24 mouse cellular contexts compared by ENCODE assay signal in the genomic region with DNA sequence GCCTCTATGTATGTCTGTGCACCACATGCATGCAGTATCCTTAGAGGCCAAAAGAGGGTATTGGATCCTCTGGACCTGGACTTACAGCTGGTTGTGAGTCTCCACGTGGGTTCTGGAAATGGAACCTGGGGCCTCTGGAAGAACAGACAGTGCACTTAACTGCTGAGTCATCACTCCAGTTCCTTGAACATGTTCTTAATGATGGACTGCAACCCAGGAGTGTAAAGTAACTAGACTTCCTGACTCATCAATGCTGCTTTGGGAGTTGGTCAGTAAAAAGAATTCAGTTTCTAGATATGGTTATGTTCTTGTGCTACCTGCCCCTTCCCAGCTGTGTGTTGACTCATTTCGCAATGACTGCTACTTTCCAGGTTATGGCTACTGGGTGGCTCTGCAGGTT. TPM values are rescaled to one million over a fixed set of nuclear protein-coding genes. Genes with fewer than 3 reads are reported as not detected.
DNase-seq lines count a peak whose midpoint lies in the region; ATAC-seq and TF ChIP-seq lines count a peak whose summit lies in the region.
"Had no signal": no experiment of that assay in that cellular context is flagged by ENCODE, and none has a peak within 500 bp of the region (broad histone marks: within the 10 kb centered on the region; RNA-seq: fewer than 3 reads in every experiment).

No protein-coding gene starts in this region.

- DNase-seq in 416B (ENCODE audit: low read depth) = peak; percentile 33
- DNase-seq in R1 (ENCODE audit: low read depth, low spot score) = peak; percentile 15
- no peak for DNase-seq in cerebellum, postnatal 4 days (ENCODE audit: low spot score in 2 of 2)
- no peak for DNase-seq in cerebellum, adult 11 months
- DNase-seq in cerebellum, adult 9-11 months = no peak
- DNase-seq: adrenal gland, adult 8-10 months; adrenal gland, postnatal 36 days; B cell, adult 2 months; cerebellum, adult 11-12 months; cerebellum, adult 9-10 months; cerebellum, postnatal 36 days; gastrocnemius, postnatal 14 days; heart, postnatal 36 days; kidney, adult 8-10 months had no signal

- no peak for TF ChIP-seq EP300 in ES-Bruce4 (IDR thresholded peaks at IDR 0.05; ENCODE audit: insufficient read depth, low read depth, low read length)

- H3K27me3 ChIP-seq in ES-Bruce4 (ENCODE audit: control insufficient read depth, insufficient read depth, low read length, poor library complexity, severe bottlenecking) = no peaks in the 10 kb centered on the region
- H3K27me3 ChIP-seq in intestine, embryonic 16.5 days (replicated peaks; ENCODE audit: control insufficient read depth, insufficient read depth, low read length) = no peaks in the 10 kb centered on the region
- no peaks in the 10 kb centered on the region for H3K27me3 ChIP-seq in forebrain, embryonic 13.5 days
- H3K27me3 ChIP-seq: heart, embryonic 12.5 days; hindbrain, embryonic 15.5 days had no signal

- H3K27ac ChIP-seq in ES-Bruce4 (ENCODE audit: insufficient read depth, low read length) = peak overlapping the region; percentile 44; the same call in 1 of the 2 replicates
- no peak overlapping the region for H3K27ac ChIP-seq in intestine, embryonic 16.5 days (ENCODE audit: low read length)
- no peak overlapping the region for H3K27ac ChIP-seq in forebrain, embryonic 13.5 days
- H3K27ac ChIP-seq: embryonic facial prominence, embryonic 10.5 days; hindbrain, embryonic 15.5 days had no signal

- TF ChIP-seq POLR2A in ES-Bruce4 (IDR thresholded peaks at IDR 0.05; ENCODE audit: insufficient read depth, low read length) = no peak

- H3K4me3 ChIP-seq in ES-Bruce4 (ENCODE audit: low read depth, low read length) = no peak overlapping the region
- no peak overlapping the region for H3K4me3 ChIP-seq in intestine, embryonic 16.5 days (ENCODE audit: low read length)
- no peak overlapping the region for H3K4me3 ChIP-seq in forebrain, embryonic 13.5 days
- H3K4me3 ChIP-seq: embryonic facial prominence, embryonic 10.5 days; erythroblast, embryonic 14.5 days; heart, embryonic 12.5 days; hindbrain, embryonic 15.5 days had no signal

- peak; percentile 43 for ATAC-seq in intestine, embryonic 16.5 days
- ATAC-seq in forebrain, embryonic 13.5 days = no peak
- ATAC-seq: forebrain, embryonic 16.5 days; Patski had no signal

- H3K36me3 ChIP-seq in ES-Bruce4 (ENCODE audit: control insufficient read depth, insufficient read depth, low read length, poor library complexity, severe bottlenecking) = peaks cover 17% of the 10 kb centered on the region
- H3K36me3 ChIP-seq in intestine, embryonic 16.5 days (ENCODE audit: control insufficient read depth, insufficient read depth, low read length) = no peaks in the 10 kb centered on the region
- no peaks in the 10 kb centered on the region for H3K36me3 ChIP-seq in forebrain, embryonic 13.5 days (ENCODE audit: poor library complexity, severe bottlenecking)
- H3K36me3 ChIP-seq: embryonic facial prominence, embryonic 10.5 days; hindbrain, embryonic 15.5 days had no signal

- 72% methylated on average over 2 of the region's 2 CpGs for WGBS in intestine, embryonic 16.5 days
- WGBS in forebrain, embryonic 13.5 days = 82% methylated on average over 2 of the region's 2 CpGs

- no peaks in the 10 kb centered on the region for H3K9me3 ChIP-seq in ES-Bruce4 (replicated peaks; ENCODE audit: control insufficient read depth, insufficient read depth, low read length, poor library complexity, severe bottlenecking)
- H3K9me3 ChIP-seq in intestine, embryonic 16.5 days (ENCODE audit: control insufficient read depth, low read length) = no peaks in the 10 kb centered on the region
- H3K9me3 ChIP-seq in forebrain, embryonic 13.5 days (replicated peaks) = no peaks in the 10 kb centered on the region
- H3K9me3 ChIP-seq: embryonic facial prominence, embryonic 10.5 days; G1E; heart, embryonic 12.5 days; hindbrain, embryonic 15.5 days had no signal

- no peak overlapping the region for H3K4me2 ChIP-seq in intestine, embryonic 16.5 days (ENCODE audit: low read depth, low read length)
- H3K4me2 ChIP-seq in forebrain, embryonic 13.5 days = no peak overlapping the region
- H3K4me2 ChIP-seq: heart, embryonic 12.5 days; hindbrain, embryonic 15.5 days had no signal

- H3K9ac ChIP-seq in ES-Bruce4 (ENCODE audit: low read depth, poor library complexity, severe bottlenecking) = no peak overlapping the region
- H3K9ac ChIP-seq in intestine, embryonic 16.5 days (ENCODE audit: low read depth, low read length) = no peak overlapping the region
- H3K9ac ChIP-seq in forebrain, embryonic 13.5 days = no peak overlapping the region
- H3K9ac ChIP-seq: heart, embryonic 12.5 days; hindbrain, embryonic 15.5 days had no signal

- no peaks in the 10 kb centered on the region for H3K4me1 ChIP-seq in ES-Bruce4 (ENCODE audit: control insufficient read depth, insufficient read depth, low read length)
- H3K4me1 ChIP-seq in intestine, embryonic 16.5 days (ENCODE audit: control insufficient read depth, insufficient read depth, low read length) = no peaks in the 10 kb centered on the region; the same call in none of the 2 replicates
- H3K4me1 ChIP-seq in forebrain, embryonic 13.5 days = no peaks in the 10 kb centered on the region
- H3K4me1 ChIP-seq: heart, embryonic 12.5 days; hindbrain, embryonic 15.5 days had no signal

- no peak for TF ChIP-seq CTCF in ES-Bruce4 (IDR thresholded peaks at IDR 0.05; ENCODE audit: low read depth, low read length)

RNA-seq across cellular contexts. Expression of a gene that starts 1.2 kb away (rescaled TPM):
- polyA plus RNA-seq in ES-Bruce4 (2011; ENCODE audit: insufficient read depth, insufficient read length, low read depth, missing spikeins) = 79.7 and 84.6 TPM in 2 replicates
- polyA plus RNA-seq in intestine, embryonic 16.5 days (2015; fragmentation: Nextera tagmentation; extraction: Ambion mirVana) = 351 and 523 TPM in 2 replicates
- 7.2 and 8.9 TPM in 2 replicates for polyA plus RNA-seq in forebrain, embryonic 13.5 days (2015; fragmentation: Nextera tagmentation; extraction: Ambion mirVana)

RNA-seq across cellular contexts. Expression of a gene that starts 10.1 kb away (rescaled TPM):
- 77.1 and 87.9 TPM in 2 replicates for polyA plus RNA-seq in ES-Bruce4 (2011; ENCODE audit: insufficient read depth, insufficient read length, low read depth, missing spikeins)
- polyA plus RNA-seq in intestine, embryonic 16.5 days (2015; fragmentation: Nextera tagmentation; extraction: Ambion mirVana) = 170 and 184 TPM in 2 replicates
- polyA plus RNA-seq in forebrain, embryonic 13.5 days (2015; fragmentation: Nextera tagmentation; extraction: Ambion mirVana) = 127 and 132 TPM in 2 replicates

RNA-seq across cellular contexts. Expression of a gene that starts 10.2 kb away (rescaled TPM):
- polyA plus RNA-seq in ES-Bruce4 (2011; ENCODE audit: insufficient read depth, insufficient read length, low read depth, missing spikeins) = 3.5 and 4.7 TPM in 2 replicates
- polyA plus RNA-seq in intestine, embryonic 16.5 days (2015; fragmentation: Nextera tagmentation; extraction: Ambion mirVana) = 5.7 and 6.8 TPM in 2 replicates
- polyA plus RNA-seq in forebrain, embryonic 13.5 days (2015; fragmentation: Nextera tagmentation; extraction: Ambion mirVana) = 1.7 and 2.0 TPM in 2 replicates

RNA-seq across cellular contexts. Expression of a gene that starts 34.3 kb away (rescaled TPM):
- polyA plus RNA-seq in ES-Bruce4 (2011; ENCODE audit: insufficient read depth, insufficient read length, low read depth, missing spikeins) = 91.4 and 96.4 TPM in 2 replicates
- 33.8 and 34.2 TPM in 2 replicates for polyA plus RNA-seq in intestine, embryonic 16.5 days (2015; fragmentation: Nextera tagmentation; extraction: Ambion mirVana)
- 59.4 and 68.9 TPM in 2 replicates for polyA plus RNA-seq in forebrain, embryonic 13.5 days (2015; fragmentation: Nextera tagmentation; extraction: Ambion mirVana)

RNA-seq across cellular contexts. Expression of a gene that starts 36.0 kb away (rescaled TPM):
- 3.4 and 4.5 TPM in 2 replicates for polyA plus RNA-seq in ES-Bruce4 (2011; ENCODE audit: insufficient read depth, insufficient read length, low read depth, missing spikeins)
- polyA plus RNA-seq in intestine, embryonic 16.5 days (2015; fragmentation: Nextera tagmentation; extraction: Ambion mirVana) = 6.9 and 8.8 TPM in 2 replicates
- polyA plus RNA-seq in forebrain, embryonic 13.5 days (2015; fragmentation: Nextera tagmentation; extraction: Ambion mirVana) = 42.7 and 45.4 TPM in 2 replicates

Comparison
In these comparisons a context has a peak if more than half of its experiments do, and no peak if none do; other contexts are left out.
1. DNase-seq: peak in 416B (single experiment) and R1 (single experiment); none in cerebellum, postnatal 4 days (0 of 2), cerebellum, adult 11 months (single experiment) and cerebellum, adult 9-11 months (single experiment).